In the genomic region with DNA sequence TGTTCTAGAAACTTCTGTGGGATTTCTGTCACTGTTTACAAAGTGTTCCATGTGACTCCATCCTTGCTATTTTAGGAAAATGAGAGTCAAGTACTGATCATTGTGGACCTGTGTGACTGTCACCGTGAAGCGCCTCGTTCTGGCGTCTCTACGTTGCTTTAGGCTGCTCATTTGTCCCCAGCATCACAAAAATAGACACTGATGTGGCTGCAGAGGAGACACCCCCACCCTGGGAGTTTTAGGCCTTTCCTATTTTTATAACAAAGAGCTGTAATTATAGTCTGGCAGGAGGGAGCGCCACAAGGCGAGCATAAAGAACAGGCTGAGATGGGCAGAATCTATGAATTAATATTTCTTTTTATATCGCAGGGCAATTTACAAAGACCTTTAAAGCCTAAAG, we compare ENCODE assay signal across 17 mouse cellular contexts.
DNase-seq lines count a peak whose midpoint lies in the region; ATAC-seq and TF ChIP-seq lines count a peak whose summit lies in the region.
"Had no signal": no experiment of that assay in that cellular context is flagged by ENCODE, and none has a peak within 500 bp of the region (broad histone marks: within the 10 kb centered on the region; RNA-seq: fewer than 3 reads in every experiment).

No protein-coding gene starts in this region.

- no peak overlapping the region for H3K4me2 ChIP-seq in forebrain, embryonic 14.5 days (ENCODE audit: low read length)
- H3K4me2 ChIP-seq in forebrain, embryonic 13.5 days: no peak overlapping the region
- H3K4me2 ChIP-seq in heart, embryonic 16.5 days (ENCODE audit: low read depth, low read length): peak overlapping the region; percentile 18; the same call in 1 of the 2 replicates
- H3K4me2 ChIP-seq: embryonic facial prominence, embryonic 13.5 days; neural tube, embryonic 13.5 days had no signal

- no peak for TF ChIP-seq POLR2A in heart, adult 2 months (IDR thresholded peaks at IDR 0.05; ENCODE audit: insufficient read depth, low read depth, low read length)
- TF ChIP-seq POLR2A in cerebellum, adult 2 months (IDR thresholded peaks at IDR 0.05; ENCODE audit: borderline replicate concordance, insufficient read depth, low read length): no peak

- TF ChIP-seq CTCF in heart, adult 2 months (IDR thresholded peaks at IDR 0.05): no peak
- TF ChIP-seq CTCF in cerebellum, adult 2 months (IDR thresholded peaks at IDR 0.05; ENCODE audit: borderline replicate concordance, insufficient read depth, low read depth, low read length): no peak

- H3K27me3 ChIP-seq in forebrain, embryonic 14.5 days (replicated peaks; ENCODE audit: control insufficient read depth, insufficient read depth, low read length): no peaks in the 10 kb centered on the region
- H3K27me3 ChIP-seq in forebrain, embryonic 13.5 days: no peaks in the 10 kb centered on the region
- H3K27me3 ChIP-seq in heart, adult 2 months (ENCODE audit: control insufficient read depth, insufficient read depth, low read length): no peaks in the 10 kb centered on the region
- no peaks in the 10 kb centered on the region for H3K27me3 ChIP-seq in heart, embryonic 16.5 days (ENCODE audit: control insufficient read depth, insufficient read depth, low read length)
- no peaks in the 10 kb centered on the region for H3K27me3 ChIP-seq in cerebellum, adult 2 months (ENCODE audit: control insufficient read depth, insufficient read depth, low read length)
- H3K27me3 ChIP-seq: embryonic facial prominence, embryonic 13.5 days; neural tube, embryonic 13.5 days had no signal

- no peaks in the 10 kb centered on the region for H3K79me2 ChIP-seq in heart, adult 2 months (replicated peaks; ENCODE audit: control insufficient read depth, insufficient read depth, low read length)

- no peak overlapping the region for H3K4me3 ChIP-seq in forebrain, embryonic 14.5 days (ENCODE audit: low read depth, low read length)
- H3K4me3 ChIP-seq in forebrain, embryonic 13.5 days: no peak overlapping the region
- no peak overlapping the region for H3K4me3 ChIP-seq in heart, adult 2 months
- H3K4me3 ChIP-seq in heart, embryonic 16.5 days (ENCODE audit: low read length): no peak overlapping the region
- H3K4me3 ChIP-seq in cerebellum, adult 2 months (replicated peaks; ENCODE audit: insufficient read depth, low read depth, low read length): no peak overlapping the region
- H3K4me3 ChIP-seq: embryonic facial prominence, embryonic 13.5 days; midbrain, embryonic 10.5 days; neural tube, embryonic 13.5 days had no signal

- H3K27ac ChIP-seq in forebrain, embryonic 14.5 days (ENCODE audit: low read depth, low read length): no peak overlapping the region
- H3K27ac ChIP-seq in forebrain, embryonic 13.5 days: no peak overlapping the region
- peak overlapping the region; percentile 76 for H3K27ac ChIP-seq in heart, adult 2 months
- H3K27ac ChIP-seq in heart, embryonic 16.5 days (ENCODE audit: low read length): peak overlapping the region; percentile 89
- H3K27ac ChIP-seq in cerebellum, adult 2 months (ENCODE audit: insufficient read depth, low read length): no peak overlapping the region
- H3K27ac ChIP-seq: midbrain, embryonic 10.5 days; neural tube, embryonic 13.5 days had no signal

- 68% methylated on average over 8 of the region's 8 CpGs for whole genome bisulfite sequencing in forebrain, embryonic 14.5 days
- WGBS in forebrain, embryonic 13.5 days: 76% methylated on average over 8 of the region's 8 CpGs
- 49% methylated on average over 8 of the region's 8 CpGs for WGBS in heart, adult 2 months
- 47% methylated on average over 8 of the region's 8 CpGs for WGBS in heart, embryonic 16.5 days
- WGBS in cerebellum, adult 2 months: 96% methylated on average over 8 of the region's 8 CpGs

- H3K9ac ChIP-seq in forebrain, embryonic 14.5 days (ENCODE audit: low read length): no peak overlapping the region
- no peak overlapping the region for H3K9ac ChIP-seq in forebrain, embryonic 13.5 days
- H3K9ac ChIP-seq in heart, adult 2 months (ENCODE audit: low read depth, low read length): no peak overlapping the region
- H3K9ac ChIP-seq in heart, embryonic 16.5 days (ENCODE audit: low read length): peak overlapping the region; percentile 50; the same call in 1 of the 2 replicates
- H3K9ac ChIP-seq: embryonic facial prominence, embryonic 13.5 days; liver, postnatal 0 days; neural tube, embryonic 13.5 days had no signal

- peak; percentile 11 for DNase-seq in forebrain, embryonic 14.5 days (ENCODE audit: low spot score)
- DNase-seq in heart, adult 2 months: peak in 1 of 2 experiments; percentile 29
- DNase-seq in heart, postnatal 4 days: no peak
- DNase-seq in brain, adult 2 months (ENCODE audit: low read depth, low spot score): peak; percentile 87
- DNase-seq in cerebellum, adult 2 months: no peak
- DNase-seq in B cell, adult 2 months: no peak
- DNase-seq: cerebellum, adult 18-20 months; kidney, adult 8-10 months; kidney, postnatal 36 days; liver, postnatal 0 days; lung, postnatal 36 days had no signal

- H3K9me3 ChIP-seq in forebrain, embryonic 14.5 days (replicated peaks; ENCODE audit: control insufficient read depth, low read length): no peaks in the 10 kb centered on the region
- no peaks in the 10 kb centered on the region for H3K9me3 ChIP-seq in forebrain, embryonic 13.5 days (replicated peaks)
- no peaks in the 10 kb centered on the region for H3K9me3 ChIP-seq in heart, embryonic 16.5 days (replicated peaks; ENCODE audit: control insufficient read depth, low read length)
- H3K9me3 ChIP-seq: embryonic facial prominence, embryonic 13.5 days; midbrain, embryonic 10.5 days; neural tube, embryonic 13.5 days had no signal

- no peak for TF ChIP-seq EP300 in heart, adult 2 months (IDR thresholded peaks at IDR 0.05; ENCODE audit: insufficient read depth, low read depth, low read length)

- no peaks in the 10 kb centered on the region for H3K4me1 ChIP-seq in forebrain, embryonic 14.5 days (ENCODE audit: control insufficient read depth, insufficient read depth, low read length)
- H3K4me1 ChIP-seq in forebrain, embryonic 13.5 days: no peaks in the 10 kb centered on the region
- H3K4me1 ChIP-seq in heart, adult 2 months (ENCODE audit: control insufficient read depth, insufficient read depth, low read length): peaks cover 7% of the 10 kb centered on the region
- H3K4me1 ChIP-seq in heart, embryonic 16.5 days (ENCODE audit: control insufficient read depth, insufficient read depth, low read length): peaks cover 9% of the 10 kb centered on the region
- H3K4me1 ChIP-seq in cerebellum, adult 2 months (ENCODE audit: control insufficient read depth, insufficient read depth, low read length): peaks cover 9% of the 10 kb centered on the region
- H3K4me1 ChIP-seq: midbrain, embryonic 10.5 days; neural tube, embryonic 13.5 days had no signal

- no peak for ATAC-seq in forebrain, embryonic 14.5 days
- no peak for ATAC-seq in forebrain, embryonic 13.5 days
- ATAC-seq in heart, embryonic 16.5 days (replicated peaks; ENCODE audit: extremely low read depth, insufficient read depth, low FRiP score): peak; percentile 74
- ATAC-seq: activated CD4-positive, CD25-positive, alpha-beta regulatory T cell, adult 4 months; liver, postnatal 0 days had no signal

- intact Hi-C loops in heart, adult 2 months (cut with DNase I): no loop called here

- peaks cover 65% of the 10 kb centered on the region for H3K36me3 ChIP-seq in forebrain, embryonic 14.5 days (ENCODE audit: control insufficient read depth, insufficient read depth, low read length)
- peaks cover 79% of the 10 kb centered on the region for H3K36me3 ChIP-seq in forebrain, embryonic 13.5 days (ENCODE audit: poor library complexity, severe bottlenecking)
- no peaks in the 10 kb centered on the region for H3K36me3 ChIP-seq in heart, adult 2 months (ENCODE audit: control insufficient read depth, insufficient read depth, low read length)
- H3K36me3 ChIP-seq in heart, embryonic 16.5 days (ENCODE audit: control insufficient read depth, insufficient read depth): peaks cover 48% of the 10 kb centered on the region

Comparison
In these comparisons a context has a peak if more than half of its experiments do, and no peak if none do; other contexts are left out.
1. DNase-seq: peak in forebrain, embryonic 14.5 days (single experiment) and brain, adult 2 months (single experiment); none in heart, postnatal 4 days (single experiment), cerebellum, adult 2 months (0 of 2) and B cell, adult 2 months (0 of 2).
2. H3K27ac ChIP-seq: peak in heart, adult 2 months (single experiment) and heart, embryonic 16.5 days (single experiment); none in forebrain, embryonic 14.5 days (single experiment), forebrain, embryonic 13.5 days (single experiment) and cerebellum, adult 2 months (single experiment).